Mouse (Mus musculus) MEL (cell line): ENCODE data around the gene Kcnip1.

ENCODE experiments used
- CHD2 ChIP-seq: IDR thresholded peaks from 2 replicates; pipeline ENCODE4 v1.6.1; 2011; ENCODE audit warnings: low read length, improper control_type of control experiment
- CTCF ChIP-seq, 3 experiments: IDR thresholded peaks in 2 of 3; conservative IDR thresholded peaks in 1 of 3; 2 replicates each; pipeline ENCODE4 v1.5.1; 2011 to 2012; ENCODE audit warnings: low read length in 3 of 3, low read depth in 2 of 3, mild to moderate bottlenecking in 2 of 3, improper control_type of control experiment in 1 of 3, inconsistent platforms in 1 of 3, mixed read lengths in 1 of 3, moderate library complexity in 1 of 3; ENCODE audit not compliant: control insufficient read depth in 1 of 3, insufficient read depth in 1 of 3, poor library complexity in 1 of 3, severe bottlenecking in 1 of 3
- HCFC1 ChIP-seq: IDR thresholded peaks from 2 replicates; pipeline ENCODE4 v1.6.1; 2012; ENCODE audit warnings: low read depth, mild to moderate bottlenecking, inconsistent platforms, low read length, improper control_type of control experiment, moderate library complexity
- MAX ChIP-seq: IDR thresholded peaks from 2 replicates; pipeline ENCODE4 v1.6.1; 2011; ENCODE audit warnings: low read length, improper control_type of control experiment
- MXI1 ChIP-seq: IDR thresholded peaks from 2 replicates; pipeline ENCODE4 v1.6.1; 2011; ENCODE audit warnings: mild to moderate bottlenecking, low read depth, low read length, improper control_type of control experiment
- POLR2A ChIP-seq, 2 experiments: IDR thresholded peaks; 2 replicates each; pipeline ENCODE4 v1.6.1; 2011 to 2012; ENCODE audit warnings: low read length in 2 of 2, mild to moderate bottlenecking in 2 of 2, control low read depth in 1 of 2, improper control_type of control experiment in 1 of 2, low read depth in 1 of 2, moderate library complexity in 1 of 2; ENCODE audit not compliant: control insufficient read depth in 1 of 2, insufficient read depth in 1 of 2, poor library complexity in 1 of 2
- UBTF ChIP-seq: IDR thresholded peaks from 2 replicates; pipeline ENCODE4 v1.6.1; 2012; ENCODE audit warnings: low read depth, mild to moderate bottlenecking, inconsistent platforms, low read length, improper control_type of control experiment, moderate library complexity, borderline replicate concordance; ENCODE audit not compliant: insufficient read depth
- ZKSCAN1 ChIP-seq: IDR thresholded peaks from 2 replicates; pipeline ENCODE4 v1.6.1; 2012; ENCODE audit warnings: low read depth, mild to moderate bottlenecking, inconsistent platforms, low read length, improper control_type of control experiment, moderate library complexity

DNA sequence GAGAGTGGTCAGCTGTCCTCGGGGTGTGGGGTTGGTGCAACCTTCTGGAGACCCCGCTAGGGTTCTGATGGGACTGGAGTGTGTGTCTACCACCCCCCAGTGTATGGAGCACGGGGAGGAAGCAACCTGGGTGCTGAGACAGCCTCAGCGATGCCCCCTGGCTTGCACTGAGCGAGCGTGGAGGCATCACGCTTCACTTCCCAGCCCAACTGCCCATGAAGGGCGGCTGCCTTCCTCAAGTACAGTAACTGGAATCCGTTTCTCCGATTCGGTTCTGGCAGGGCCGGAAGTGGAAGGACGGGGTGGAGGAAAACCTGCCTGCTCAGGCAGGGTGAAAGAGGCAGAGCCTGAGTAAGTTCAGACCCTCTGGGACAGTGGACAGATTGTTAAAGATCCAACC, 71.5 kb downstream of the Kcnip1 start:
- no peak for TF ChIP-seq CTCF (IDR thresholded peaks at IDR 0.05 in 2 of 3, conservative IDR thresholded peaks at IDR 0.05 in 1 of 3; ENCODE audit: control insufficient read depth in 1 of 3, insufficient read depth in 1 of 3, low read depth in 2 of 3, low read length in 3 of 3, poor library complexity in 1 of 3, severe bottlenecking in 1 of 3)
- TF ChIP-seq MXI1, result no peak
- no peak for TF ChIP-seq HCFC1
- TF ChIP-seq CHD2, result no peak
- TF ChIP-seq MAX, result no peak
- no peak for TF ChIP-seq UBTF
- TF ChIP-seq ZKSCAN1, result no peak
- TF ChIP-seq POLR2A (IDR thresholded peaks at IDR 0.05; ENCODE audit: control insufficient read depth in 1 of 2, insufficient read depth in 1 of 2, low read depth in 1 of 2, low read length in 2 of 2, poor library complexity in 1 of 2), result no peak
